10 mouse cellular contexts compared by ENCODE assay signal in the genomic region with DNA sequence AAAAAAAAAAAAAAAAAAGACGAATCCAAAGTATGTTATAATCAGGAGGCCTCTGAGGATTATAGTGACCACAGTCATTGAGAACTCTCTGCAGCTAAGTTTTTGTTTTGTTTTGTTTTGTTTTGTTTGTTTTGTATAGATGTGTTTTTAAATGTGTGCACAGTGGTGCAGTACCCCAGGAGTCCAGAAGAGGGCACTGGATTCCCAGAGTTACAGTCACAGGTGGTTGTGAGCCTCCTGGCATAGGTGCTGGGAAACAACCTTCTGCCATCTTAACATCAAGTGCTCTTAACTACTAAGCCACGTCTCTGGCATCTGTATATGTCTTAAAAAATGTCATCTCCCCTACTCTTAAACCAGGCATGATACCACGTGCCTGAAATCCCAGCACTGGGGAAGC. TPM values are rescaled to one million over a fixed set of nuclear protein-coding genes. Genes with fewer than 3 reads are reported as not detected.
DNase-seq lines count a peak whose midpoint lies in the region; ATAC-seq and TF ChIP-seq lines count a peak whose summit lies in the region.
"Had no signal": no experiment of that assay in that cellular context is flagged by ENCODE, and none has a peak within 500 bp of the region (broad histone marks: within the 10 kb centered on the region; RNA-seq: fewer than 3 reads in every experiment).

No protein-coding gene starts in this region.

- ATAC-seq in hindbrain, postnatal 0 days: peak; percentile 21; the same call in 1 of the 2 replicates
- no peak for ATAC-seq in hindbrain, embryonic 12.5 days (ENCODE audit: low FRiP score)

- no peak overlapping the region for H3K9ac ChIP-seq in hindbrain, postnatal 0 days (replicated peaks; ENCODE audit: low read length)
- no peak overlapping the region for H3K9ac ChIP-seq in hindbrain, embryonic 12.5 days
- H3K9ac ChIP-seq: embryonic facial prominence, embryonic 13.5 days; limb, embryonic 12.5 days had no signal

- peak; percentile 69 for DNase-seq in hindbrain, postnatal 0 days (ENCODE audit: low spot score)
- peak; percentile 64 for DNase-seq in CD4-positive helper T cell, adult 2 months (ENCODE audit: low read depth, low spot score)
- DNase-seq in NIH3T3 (ENCODE audit: low read depth): peak; percentile 71
- DNase-seq in limb, embryonic 10.5 days (ENCODE audit: low spot score): peak; percentile 54
- no peak for DNase-seq in frontal cortex, postnatal 14 days (ENCODE audit: low spot score in 2 of 2)
- DNase-seq in urinary bladder, postnatal 25 days (ENCODE audit: low spot score): no peak
- no peak for DNase-seq in testis, postnatal 14 days (ENCODE audit: low spot score)

- H3K27me3 ChIP-seq in hindbrain, postnatal 0 days (ENCODE audit: insufficient read depth, low read length): no peaks in the 10 kb centered on the region
- H3K27me3 ChIP-seq in hindbrain, embryonic 12.5 days: no peaks in the 10 kb centered on the region
- no peaks in the 10 kb centered on the region for H3K27me3 ChIP-seq in limb, embryonic 10.5 days (ENCODE audit: low read depth, poor library complexity, severe bottlenecking)
- H3K27me3 ChIP-seq: embryonic facial prominence, embryonic 13.5 days; limb, embryonic 12.5 days had no signal

- no peaks in the 10 kb centered on the region for H3K4me1 ChIP-seq in hindbrain, postnatal 0 days (ENCODE audit: insufficient read depth, low read length)
- no peaks in the 10 kb centered on the region for H3K4me1 ChIP-seq in hindbrain, embryonic 12.5 days
- H3K4me1 ChIP-seq in limb, embryonic 10.5 days: no peaks in the 10 kb centered on the region
- H3K4me1 ChIP-seq: embryonic facial prominence, embryonic 13.5 days; limb, embryonic 12.5 days had no signal

- TF ChIP-seq CTCF in hindbrain, postnatal 0 days (IDR thresholded peaks at IDR 0.05; ENCODE audit: low read depth): peak; percentile 76

- no peak overlapping the region for H3K4me2 ChIP-seq in hindbrain, postnatal 0 days (ENCODE audit: low read depth, low read length)
- H3K4me2 ChIP-seq in hindbrain, embryonic 12.5 days (replicated peaks): no peak overlapping the region
- H3K4me2 ChIP-seq: embryonic facial prominence, embryonic 13.5 days; limb, embryonic 12.5 days had no signal

- 54% methylated on average over 3 of the region's 3 CpGs for WGBS in hindbrain, postnatal 0 days
- 54% methylated on average over 3 of the region's 3 CpGs for WGBS in hindbrain, embryonic 12.5 days
- 46% methylated on average over 3 of the region's 3 CpGs for WGBS in limb, embryonic 10.5 days

- H3K9me3 ChIP-seq in hindbrain, postnatal 0 days (ENCODE audit: low read length): no peaks in the 10 kb centered on the region
- no peaks in the 10 kb centered on the region; the same call in 1 of the 2 replicates for H3K9me3 ChIP-seq in hindbrain, embryonic 12.5 days (replicated peaks)
- no peaks in the 10 kb centered on the region for H3K9me3 ChIP-seq in limb, embryonic 10.5 days (replicated peaks)
- H3K9me3 ChIP-seq: embryonic facial prominence, embryonic 13.5 days; limb, embryonic 12.5 days had no signal

- no peak overlapping the region for H3K27ac ChIP-seq in hindbrain, postnatal 0 days
- H3K27ac ChIP-seq in hindbrain, embryonic 12.5 days: no peak overlapping the region
- no peak overlapping the region for H3K27ac ChIP-seq in limb, embryonic 10.5 days
- H3K27ac ChIP-seq: embryonic facial prominence, embryonic 13.5 days; limb, embryonic 12.5 days had no signal

- peaks cover 67% of the 10 kb centered on the region for H3K36me3 ChIP-seq in hindbrain, postnatal 0 days (ENCODE audit: insufficient read depth, low read length)
- H3K36me3 ChIP-seq in hindbrain, embryonic 12.5 days: peaks cover 80% of the 10 kb centered on the region
- H3K36me3 ChIP-seq in limb, embryonic 10.5 days: peaks cover 91% of the 10 kb centered on the region

- H3K4me3 ChIP-seq in hindbrain, postnatal 0 days (ENCODE audit: low read length): no peak overlapping the region
- no peak overlapping the region for H3K4me3 ChIP-seq in hindbrain, embryonic 12.5 days
- no peak overlapping the region for H3K4me3 ChIP-seq in limb, embryonic 10.5 days
- H3K4me3 ChIP-seq: embryonic facial prominence, embryonic 13.5 days; limb, embryonic 12.5 days had no signal

RNA-seq across cellular contexts. Expression of gene Alkbh6, which starts 7.6 kb away (rescaled TPM):
- total RNA-seq in hindbrain, postnatal 0 days (2014; rRNA removed): 75.4 and 116 TPM in 2 replicates
- 129 and 131 TPM in 2 replicates for polyA plus RNA-seq in hindbrain, postnatal 0 days (2015; fragmentation: Nextera tagmentation; extraction: Ambion mirVana)
- polyA plus RNA-seq in hindbrain, embryonic 12.5 days (2016; fragmentation: Nextera tagmentation; extraction: Ambion mirVana): 87.1 and 93.5 TPM in 2 replicates
- 93.3 and 107 TPM in 2 replicates for polyA plus RNA-seq in limb, embryonic 10.5 days (2016; fragmentation: Nextera tagmentation; extraction: Ambion mirVana)

RNA-seq across cellular contexts. Expression of gene Clip3, which starts 9.4 kb away (rescaled TPM):
- 144 and 172 TPM in 2 replicates for total RNA-seq in hindbrain, postnatal 0 days (2014; rRNA removed)
- 106 and 118 TPM in 2 replicates for polyA plus RNA-seq in hindbrain, postnatal 0 days (2015; fragmentation: Nextera tagmentation; extraction: Ambion mirVana)
- polyA plus RNA-seq in hindbrain, embryonic 12.5 days (2016; fragmentation: Nextera tagmentation; extraction: Ambion mirVana): 74.8 and 88.1 TPM in 2 replicates
- polyA plus RNA-seq in limb, embryonic 10.5 days (2016; fragmentation: Nextera tagmentation; extraction: Ambion mirVana): 37.8 and 51.7 TPM in 2 replicates

RNA-seq across cellular contexts. Expression of gene Syne4, which starts 13.7 kb away (rescaled TPM):
- total RNA-seq in hindbrain, postnatal 0 days (2014; rRNA removed): 13.2 and 16.5 TPM in 2 replicates
- 11.4 and 12.6 TPM in 2 replicates for polyA plus RNA-seq in hindbrain, postnatal 0 days (2015; fragmentation: Nextera tagmentation; extraction: Ambion mirVana)
- polyA plus RNA-seq in hindbrain, embryonic 12.5 days (2016; fragmentation: Nextera tagmentation; extraction: Ambion mirVana): 36.9 and 39.2 TPM in 2 replicates
- 52.9 and 92.3 TPM in 2 replicates for polyA plus RNA-seq in limb, embryonic 10.5 days (2016; fragmentation: Nextera tagmentation; extraction: Ambion mirVana)

RNA-seq across cellular contexts. Expression of gene E130208F15Rik, which starts 20.6 kb away (rescaled TPM):
- 1.8 TPM in 1 of 2 replicates, not detected in the other for total RNA-seq in hindbrain, postnatal 0 days (2014; rRNA removed)
- polyA plus RNA-seq in hindbrain, postnatal 0 days (2015; fragmentation: Nextera tagmentation; extraction: Ambion mirVana): 0.79 TPM in 1 of 2 replicates, not detected in the other
- polyA plus RNA-seq in hindbrain, embryonic 12.5 days (2016; fragmentation: Nextera tagmentation; extraction: Ambion mirVana): 0.33 and 0.49 TPM in 2 replicates
- 2.1 and 4.2 TPM in 2 replicates for polyA plus RNA-seq in limb, embryonic 10.5 days (2016; fragmentation: Nextera tagmentation; extraction: Ambion mirVana)
- polyA plus RNA-seq: embryonic facial prominence, embryonic 13.5 days had no signal

RNA-seq across cellular contexts. Expression of gene Wdr62, which starts 20.7 kb away (rescaled TPM):
- total RNA-seq in hindbrain, postnatal 0 days (2014; rRNA removed): 4.3 and 7.0 TPM in 2 replicates
- 3.7 and 4.0 TPM in 2 replicates for polyA plus RNA-seq in hindbrain, postnatal 0 days (2015; fragmentation: Nextera tagmentation; extraction: Ambion mirVana)
- polyA plus RNA-seq in hindbrain, embryonic 12.5 days (2016; fragmentation: Nextera tagmentation; extraction: Ambion mirVana): 7.2 and 7.4 TPM in 2 replicates
- 15.1 and 15.5 TPM in 2 replicates for polyA plus RNA-seq in limb, embryonic 10.5 days (2016; fragmentation: Nextera tagmentation; extraction: Ambion mirVana)

Comparison
In these comparisons a context has a peak if more than half of its experiments do, and no peak if none do; other contexts are left out.
1. DNase-seq: peak in hindbrain, postnatal 0 days (single experiment), CD4-positive helper T cell, adult 2 months (single experiment), NIH3T3 (single experiment) and limb, embryonic 10.5 days (single experiment); none in frontal cortex, postnatal 14 days (0 of 2), urinary bladder, postnatal 25 days (single experiment) and testis, postnatal 14 days (single experiment).